Mouse (Mus musculus) gastrocnemius, adult 18-20 months (tissue): Measurements from ENCODE around the gene Tefm. TPM values are rescaled to one million over a fixed set of nuclear protein-coding genes. Genes with fewer than 3 reads are reported as not detected.
A peak's percentile ranks its signal among the peaks of the same experiment; 100 is the strongest.
"Not testable (repeated sequence)": the region's sequence is repeated elsewhere in the genome, so short reads cannot be mapped to it uniquely, and the experiment has no call there.

Experiments
- DNase-seq: peaks from one replicate; pipeline ENCODE4 v3.0.0; 2021; ENCODE audit warnings: low spot score
- total RNA-seq, 2 experiments: library from RNA; stranded (reverse); gene quantifications; 2 replicates each; pipeline ENCODE4 v1.2.3; 2021

Gene Tefm
- total RNA-seq, 2 experiments from 2014 or later, result 19.2 to 20.5 TPM

- no peak for DNase-seq
Observed at GRCm38 (mm10) chr11:80159018-80159417, 17.0 kb upstream of the Tefm start.

- no peak for DNase-seq
Observed at GRCm38 (mm10) chr11:80156841-80157240, 14.9 kb upstream of the Tefm start.

- no peak for DNase-seq
Observed at GRCm38 (mm10) chr11:80155961-80156360, 14.0 kb upstream of the Tefm start.

GRCm38 (mm10) chr11:80155541-80155940, 13.6 kb upstream of the Tefm start:
- no peak for DNase-seq

- no peak for DNase-seq
Observed at GRCm38 (mm10) chr11:80154501-80154900, 12.5 kb upstream of the Tefm start.

- peak; percentile 96 for DNase-seq
Observed at GRCm38 (mm10) chr11:80153857-80154495, 12.0 kb upstream of the Tefm start, which contains the start of gene Adap2. TSS of gene Adap2 (plus strand) at chr11:80154105.

- DNase-seq, result no peak
Observed at GRCm38 (mm10) chr11:80152376-80152775, 10.4 kb upstream of the Tefm start.

GRCm38 (mm10) chr11:80151541-80151940, 9.6 kb upstream of the Tefm start:
- DNase-seq, result no peak

GRCm38 (mm10) chr11:80150566-80150965, 8.6 kb upstream of the Tefm start:
- DNase-seq, result no peak

- no peak for DNase-seq
Observed at GRCm38 (mm10) chr11:80149412-80150023, 7.5 kb upstream of the Tefm start.

- DNase-seq, result not testable (repeated sequence)
Observed at GRCm38 (mm10) chr11:80148974-80149373, 7.0 kb upstream of the Tefm start.

GRCm38 (mm10) chr11:80148313-80148712, 6.3 kb upstream of the Tefm start:
- DNase-seq, result peak; percentile 60

GRCm38 (mm10) chr11:80147748-80148147, 5.8 kb upstream of the Tefm start:
- no peak for DNase-seq

- no peak for DNase-seq
Observed at GRCm38 (mm10) chr11:80145787-80146275, 3.9 kb upstream of the Tefm start.

- no peak for DNase-seq
Observed at GRCm38 (mm10) chr11:80142872-80143271, 897 bp upstream of the Tefm start.

- DNase-seq, result no peak
Observed at GRCm38 (mm10) chr11:80137773-80138172, 4.2 kb downstream of the Tefm start.

GRCm38 (mm10) chr11:80136786-80137185, 5.2 kb downstream of the Tefm start:
- no peak for DNase-seq

- no peak for DNase-seq
Observed at GRCm38 (mm10) chr11:80135954-80136683, 5.9 kb downstream of the Tefm start.

GRCm38 (mm10) chr11:80134744-80135143, 7.2 kb downstream of the Tefm start:
- no peak for DNase-seq

GRCm38 (mm10) chr11:80132050-80132449, 9.9 kb downstream of the Tefm start:
- no peak for DNase-seq

- no peak for DNase-seq
Observed at GRCm38 (mm10) chr11:80116411-80116810, 25.6 kb downstream of the Tefm start.

GRCm38 (mm10) chr11:80104407-80104806, 37.6 kb downstream of the Tefm start:
- DNase-seq, result no peak
